Mouse (Mus musculus) midbrain, embryonic 14.5 days (tissue): Measurements from ENCODE around the gene A4galt. TPM values are rescaled to one million over a fixed set of nuclear protein-coding genes. Genes with fewer than 3 reads are reported as not detected.

Experiments
- ATAC-seq: fragments of 200-750 bp; cut with Nextera tagmentation; 2 replicates; pipeline ENCODE4 v1.8.0; 2017; ENCODE audit warnings: moderate number of reproducible peaks, moderate library complexity; ENCODE audit not compliant: low FRiP score, low TSS enrichment
- DNase-seq: peaks from one replicate; pipeline ENCODE4 v3.0.0-alpha.2; 2015
- H3K27ac ChIP-seq: fragments of 300-500 bp; sonication (generic); replicated peaks from 2 replicates; pipeline ENCODE4 v1.5.1; 2014; ENCODE audit warnings: mild to moderate bottlenecking, low read depth, low read length, moderate library complexity
- H3K27me3 ChIP-seq: fragments of 300-500 bp; sonication (generic); 2 replicates; pipeline ENCODE4 v1.6.1; 2014; ENCODE audit warnings: low read length, control low read depth, mixed read lengths; ENCODE audit not compliant: control insufficient read depth, insufficient read depth
- H3K36me3 ChIP-seq: fragments of 300-500 bp; sonication (generic); 2 replicates; pipeline ENCODE4 v1.6.1; 2014; ENCODE audit warnings: low read length, control low read depth; ENCODE audit not compliant: control insufficient read depth, insufficient read depth
- H3K4me1 ChIP-seq: fragments of 300-500 bp; sonication (generic); 2 replicates; pipeline ENCODE4 v1.6.1; 2014; ENCODE audit warnings: mild to moderate bottlenecking, antibody characterized with exemption, low read length, control low read depth; ENCODE audit not compliant: control insufficient read depth, insufficient read depth
- H3K4me2 ChIP-seq: fragments of 300-500 bp; sonication (generic); 2 replicates; pipeline ENCODE4 v1.6.1; 2014; ENCODE audit warnings: mild to moderate bottlenecking, low read length, moderate library complexity
- H3K4me3 ChIP-seq: fragments of 300-500 bp; sonication (generic); replicated peaks from 2 replicates; pipeline ENCODE4 v1.5.1; 2014; ENCODE audit warnings: low read depth, low read length
- H3K9ac ChIP-seq: fragments of 300-500 bp; sonication (generic); replicated peaks from 2 replicates; pipeline ENCODE4 v1.6.1; 2014; ENCODE audit warnings: mild to moderate bottlenecking, low read length, moderate library complexity
- H3K9me3 ChIP-seq: fragments of 300-500 bp; sonication (generic); 2 replicates; pipeline ENCODE4 v1.6.1; 2016; ENCODE audit warnings: low read length, control low read depth, mixed read lengths; ENCODE audit not compliant: control insufficient read depth
- WGBS: fragments of 180-500 bp; shearing (Covaris S2); extraction: QIAGEN DNeasy Blood & Tissue Kit; methylation state at CpG from one replicate; pipeline ENCODE4 v1.1.7; 2014; 5-methylcytosine and 5-hydroxymethylcytosine counted together
- polyA plus RNA-seq: library from polyadenylated mRNA; unstranded; fragments of >200 nt; fragmentation: Nextera tagmentation; extraction: Ambion mirVana; gene quantifications from 2 replicates; pipeline ENCODE4 v1.2.1, GENCODE M21; 2014

Gene A4galt
- polyA plus RNA-seq, 1 experiment from 2014 or later: 2.6 TPM

GRCm38 (mm10) chr15:83244371-83244770 lies 7.2 kb downstream of the A4galt start:
- no peak for ATAC-seq
- Histone ChIP-seq H3K27me3 (no peaks in the 10 kb centered on the region), H3K36me3 (no peaks in the 10 kb centered on the region), H3K4me3 (no peak overlapping the region), H3K4me1 (no peaks in the 10 kb centered on the region), H3K9me3 (no peaks in the 10 kb centered on the region), H3K27ac (no peak overlapping the region), H3K9ac (no peak overlapping the region), H3K4me2 (no peak overlapping the region)
- 84% methylated on average over 3 of the region's 3 CpGs for WGBS
- no peak for DNase-seq

GRCm38 (mm10) chr15:83241961-83242680 lies 9.5 kb downstream of the A4galt start:
- ATAC-seq (no peak), DNase-seq (no peak)
- no peak overlapping the region for H3K27ac ChIP-seq
- no peak overlapping the region for H3K4me3 ChIP-seq
- H3K4me2 ChIP-seq: no peak overlapping the region
- no peak overlapping the region for H3K9ac ChIP-seq
- H3K9me3 ChIP-seq: no peaks in the 10 kb centered on the region
- WGBS: 84% methylated on average over 4 of the region's 4 CpGs
- H3K36me3 ChIP-seq: no peaks in the 10 kb centered on the region
- H3K27me3 ChIP-seq: no peaks in the 10 kb centered on the region
- no peaks in the 10 kb centered on the region for H3K4me1 ChIP-seq

- no peaks in the 10 kb centered on the region for H3K27me3 ChIP-seq
- H3K9ac ChIP-seq: no peak overlapping the region
- no peaks in the 10 kb centered on the region for H3K36me3 ChIP-seq
- ATAC-seq: no peak
- no peaks in the 10 kb centered on the region for H3K9me3 ChIP-seq
- 85% methylated on average over 3 of the region's 3 CpGs for WGBS
- DNase-seq: no peak
- H3K4me1 ChIP-seq: no peaks in the 10 kb centered on the region
- no peak overlapping the region for H3K4me3 ChIP-seq
- H3K4me2 ChIP-seq: no peak overlapping the region
- H3K27ac ChIP-seq: no peak overlapping the region
Observed at GRCm38 (mm10) chr15:83241497-83241896, 10.1 kb downstream of the A4galt start.

- WGBS: 67% methylated on average over 15 of the region's 15 CpGs
- Histone ChIP-seq H3K4me3 (no peak overlapping the region), H3K27me3 (no peaks in the 10 kb centered on the region), H3K27ac (no peak overlapping the region), H3K36me3 (no peaks in the 10 kb centered on the region), H3K9ac (no peak overlapping the region), H3K4me2 (no peak overlapping the region), H3K9me3 (no peaks in the 10 kb centered on the region), H3K4me1 (no peaks in the 10 kb centered on the region)
- DNase-seq (no peak), ATAC-seq (no peak)
Observed at GRCm38 (mm10) chr15:83237460-83238243, 13.9 kb downstream of the A4galt start.

GRCm38 (mm10) chr15:83236824-83237223 lies 14.8 kb downstream of the A4galt start:
- 22% methylated on average over 1 of the region's 1 CpGs for WGBS
- DNase-seq (no peak), ATAC-seq (no peak)
- Histone ChIP-seq H3K9me3 (no peaks in the 10 kb centered on the region), H3K27me3 (no peaks in the 10 kb centered on the region), H3K27ac (no peak overlapping the region), H3K9ac (no peak overlapping the region), H3K36me3 (no peaks in the 10 kb centered on the region), H3K4me1 (no peaks in the 10 kb centered on the region), H3K4me2 (no peak overlapping the region), H3K4me3 (no peak overlapping the region)

GRCm38 (mm10) chr15:83233219-83233992 lies 18.2 kb downstream of the A4galt start:
- DNase-seq (no peak), ATAC-seq (no peak)
- Histone ChIP-seq H3K36me3 (no peaks in the 10 kb centered on the region), H3K4me2 (no peak overlapping the region), H3K27ac (no peak overlapping the region), H3K4me3 (no peak overlapping the region), H3K27me3 (no peaks in the 10 kb centered on the region), H3K4me1 (no peaks in the 10 kb centered on the region), H3K9ac (no peak overlapping the region), H3K9me3 (no peaks in the 10 kb centered on the region)
- whole genome bisulfite sequencing: 84% methylated on average over 4 of the region's 4 CpGs

GRCm38 (mm10) chr15:83227559-83227958 lies 24.0 kb downstream of the A4galt start:
- DNase-seq (no peak), ATAC-seq (no peak)
- Histone ChIP-seq H3K4me1 (peaks cover 12% of the 10 kb centered on the region; the same call in 1 of the 2 replicates), H3K9ac (no peak overlapping the region), H3K27ac (no peak overlapping the region), H3K36me3 (no peaks in the 10 kb centered on the region), H3K4me2 (no peak overlapping the region), H3K9me3 (no peaks in the 10 kb centered on the region), H3K27me3 (no peaks in the 10 kb centered on the region), H3K4me3 (no peak overlapping the region)
- WGBS: 94% methylated on average over 10 of the region's 10 CpGs

GRCm38 (mm10) chr15:83226871-83227270 lies 24.7 kb downstream of the A4galt start:
- Histone ChIP-seq H3K9me3 (no peaks in the 10 kb centered on the region), H3K4me2 (no peak overlapping the region), H3K4me3 (no peak overlapping the region), H3K27me3 (no peaks in the 10 kb centered on the region), H3K9ac (no peak overlapping the region), H3K36me3 (no peaks in the 10 kb centered on the region), H3K27ac (no peak overlapping the region), H3K4me1 (peaks cover 12% of the 10 kb centered on the region; the same call in 1 of the 2 replicates)
- DNase-seq (no peak), ATAC-seq (no peak)
- 91% methylated on average over 5 of the region's 5 CpGs for WGBS
